Comparison of ENCODE assay signal across 24 mouse cellular contexts in the genomic region with DNA sequence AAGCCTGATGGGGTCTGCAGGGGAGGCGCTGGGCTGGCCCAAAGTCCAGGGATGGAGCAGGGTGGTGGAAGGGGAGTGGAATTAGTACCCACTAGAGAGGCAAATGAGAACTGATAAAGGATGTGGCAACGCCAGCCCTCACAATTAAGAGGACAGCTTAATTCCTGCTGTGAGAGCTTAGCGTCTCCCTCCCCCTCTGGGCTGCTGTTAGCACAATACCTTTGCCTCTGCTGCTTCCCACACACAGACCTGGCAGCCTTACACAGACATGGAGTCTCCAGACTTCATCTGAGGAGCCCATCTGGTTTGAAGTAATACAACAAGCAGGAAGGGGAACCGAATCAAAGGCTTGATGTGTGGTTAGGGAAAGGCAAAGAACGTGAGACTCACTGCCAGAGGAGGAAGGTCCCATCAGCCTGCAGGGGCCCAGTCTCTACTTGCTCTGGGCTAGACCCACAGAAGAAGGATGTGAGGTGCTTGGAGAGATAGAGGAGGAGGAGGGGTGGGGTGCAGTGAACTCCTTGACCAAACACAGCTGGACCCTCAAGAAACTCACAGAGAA. TPM values are rescaled to one million over a fixed set of nuclear protein-coding genes. Genes with fewer than 3 reads are reported as not detected.
A peak's percentile ranks its signal among the peaks of the same experiment; 100 is the strongest.
DNase-seq lines count a peak whose midpoint lies in the region; ATAC-seq lines count a peak whose summit lies in the region.
"Had no signal": no experiment of that assay in that cellular context is flagged by ENCODE, and none has a peak within 500 bp of the region (broad histone marks: within the 10 kb centered on the region; RNA-seq: fewer than 3 reads in every experiment).

No protein-coding gene starts in this region.

- 8% methylated on average over 5 of the region's 5 CpGs for WGBS in limb, embryonic 10.5 days

- peaks cover 36% of the 10 kb centered on the region for H3K4me1 ChIP-seq in limb, embryonic 10.5 days

- 0 out of 2 replicates have a peak overlapping the region, but pooled peaks have one; percentile 20 for H3K27ac ChIP-seq in limb, embryonic 10.5 days
- H3K27ac ChIP-seq: forebrain, embryonic 15.5 days; hindbrain, embryonic 15.5 days; layer of hippocampus, adult 2 months; stomach, embryonic 15.5 days had no signal

- H3K36me3 ChIP-seq in limb, embryonic 10.5 days: no peaks in the 10 kb centered on the region
- H3K36me3 ChIP-seq: forebrain, embryonic 15.5 days; G1E; hindbrain, embryonic 15.5 days; stomach, embryonic 15.5 days had no signal

- peaks cover 66% of the 10 kb centered on the region for H3K27me3 ChIP-seq in limb, embryonic 10.5 days (ENCODE audit: low read depth, poor library complexity, severe bottlenecking)

- peak; percentile 26 for DNase-seq in embryo, embryonic 10.5 days (ENCODE audit: low spot score)
- DNase-seq in embryo, embryonic 10 days (ENCODE audit: low spot score): no peak
- peak; percentile 6 for DNase-seq in 416B (ENCODE audit: low read depth)
- DNase-seq in limb, embryonic 10.5 days (ENCODE audit: low spot score): no peak
- no peak for DNase-seq in gastrocnemius, adult 18-20 months (ENCODE audit: low spot score)
- no peak for DNase-seq in right cerebral cortex, adult 2 months (ENCODE audit: low spot score in 2 of 2)
- DNase-seq in ovary, postnatal 36 days (ENCODE audit: low spot score): no peak
- DNase-seq: cerebellum, adult 9-10 months; heart, postnatal 10 days; layer of hippocampus, postnatal 36 days; liver, postnatal 0 days; lung, postnatal 10 days; spleen, adult 18-20 months; thymus, adult 18-20 months had no signal

- no peak overlapping the region for H3K4me3 ChIP-seq in limb, embryonic 10.5 days
- H3K4me3 ChIP-seq: forebrain, embryonic 15.5 days; hindbrain, embryonic 15.5 days; layer of hippocampus, adult 2 months; stomach, embryonic 15.5 days had no signal

- H3K9me3 ChIP-seq in limb, embryonic 10.5 days (replicated peaks): no peaks in the 10 kb centered on the region
- H3K9me3 ChIP-seq: forebrain, embryonic 15.5 days; hindbrain, embryonic 15.5 days; stomach, embryonic 15.5 days had no signal

- ATAC-seq in common myeloid progenitor, adult 5-6 weeks (replicated peaks; ENCODE audit: low read depth, poor library complexity, severe bottlenecking): peak; percentile 66
- ATAC-seq: CD4-positive, CD25-positive, alpha-beta regulatory T cell, adult 4 months; forebrain, embryonic 15.5 days; intestine, postnatal 0 days; liver, postnatal 0 days had no signal

RNA-seq across cellular contexts. Expression of gene Tbx1, which starts 12.8 kb away (rescaled TPM):
- not detected in 2 replicates for total RNA-seq in common myeloid progenitor, adult 5-6 weeks (2017)
- polyA plus RNA-seq in limb, embryonic 10.5 days (2016; fragmentation: Nextera tagmentation; extraction: Ambion mirVana): 1.1 and 1.7 TPM in 2 replicates
- 10 to 100 TPM in 1 of 2 experiments, 1 to 10 TPM in 1; 9.3 to 20.9 TPM for total RNA-seq in gastrocnemius, adult 18-20 months (2021)
- total RNA-seq: liver, adult 2 months had no signal
- polyA plus RNA-seq: CD4-positive, CD25-positive, alpha-beta regulatory T cell, adult 4 months; G1E; liver, postnatal 0 days had no signal

RNA-seq across cellular contexts. Expression of gene Gp1bb, which starts 44.5 kb away (rescaled TPM):
- 7.3 and 12.1 TPM in 2 replicates for total RNA-seq in common myeloid progenitor, adult 5-6 weeks (2017)
- 1.8 and 2.8 TPM in 2 replicates for polyA plus RNA-seq in limb, embryonic 10.5 days (2016; fragmentation: Nextera tagmentation; extraction: Ambion mirVana)
- not detected for total RNA-seq in gastrocnemius, adult 18-20 months (2021)
- total RNA-seq: adrenal gland, adult 18-20 months; liver, adult 2 months had no signal
- polyA plus RNA-seq: CD4-positive, CD25-positive, alpha-beta regulatory T cell, adult 4 months; liver, adult 2 months had no signal

RNA-seq across cellular contexts. Expression of gene Gm49601, which starts 48.5 kb away (rescaled TPM):
- total RNA-seq in common myeloid progenitor, adult 5-6 weeks (2017): 1.8 TPM in 1 of 2 replicates, not detected in the other
- 2.3 and 4.7 TPM in 2 replicates for polyA plus RNA-seq in limb, embryonic 10.5 days (2016; fragmentation: Nextera tagmentation; extraction: Ambion mirVana)
- total RNA-seq in gastrocnemius, adult 18-20 months (2021): under 1 TPM in 1 of 2 experiments, not detected in 1; 0.47 TPM
- total RNA-seq: liver, adult 2 months had no signal
- polyA plus RNA-seq: CD4-positive, CD25-positive, alpha-beta regulatory T cell, adult 4 months; G1E; liver, adult 2 months; liver, postnatal 0 days had no signal

RNA-seq across cellular contexts. Expression of gene Sept5, which starts 52.1 kb away (rescaled TPM):
- total RNA-seq in common myeloid progenitor, adult 5-6 weeks (2017): 0.37 TPM in 1 of 2 replicates, not detected in the other
- polyA plus RNA-seq in limb, embryonic 10.5 days (2016; fragmentation: Nextera tagmentation; extraction: Ambion mirVana): 19.4 and 29.1 TPM in 2 replicates
- 1 to 10 TPM; 2.4 to 4.4 TPM for total RNA-seq in gastrocnemius, adult 18-20 months (2021)
- polyA plus RNA-seq: G1E had no signal

Comparison
In these comparisons a context has a peak if more than half of its experiments do, and no peak if none do; other contexts are left out.
1. DNase-seq: peak in embryo, embryonic 10.5 days (single experiment) and 416B (single experiment); none in embryo, embryonic 10 days (single experiment), limb, embryonic 10.5 days (single experiment), gastrocnemius, adult 18-20 months (single experiment), right cerebral cortex, adult 2 months (0 of 2) and ovary, postnatal 36 days (single experiment).
2. RNA of gene Tbx1, which starts 12.8 kb away (total RNA-seq): 9.3 to 20.9 TPM in gastrocnemius, adult 18-20 months; not detected in common myeloid progenitor, adult 5-6 weeks; every median in the first group is over 10 times any median in the second.